Mouse (Mus musculus) hindbrain, embryonic 15.5 days (tissue): ENCODE results near the gene Kansl3. TPM values are rescaled to one million over a fixed set of nuclear protein-coding genes. Genes with fewer than 3 reads are reported as not detected.
A peak's percentile ranks its signal among the peaks of the same experiment; 100 is the strongest.

ENCODE experiments used
- ATAC-seq: fragments of 200-750 bp; cut with Nextera tagmentation; 2 replicates; pipeline ENCODE4 v1.8.0; 2017; ENCODE audit warnings: low read depth, moderate number of reproducible peaks, moderate TSS enrichment; ENCODE audit not compliant: low FRiP score
- H3K27ac ChIP-seq: fragments of 300-500 bp; sonication (generic); replicated peaks from 2 replicates; pipeline ENCODE4 v1.5.1; 2015; ENCODE audit warnings: mild to moderate bottlenecking, inconsistent platforms
- H3K27me3 ChIP-seq: fragments of 300-500 bp; sonication (generic); 2 replicates; pipeline ENCODE4 v1.6.1; 2015; ENCODE audit warnings: control low read depth, inconsistent platforms
- H3K36me3 ChIP-seq: fragments of 300-500 bp; sonication (generic); 2 replicates; pipeline ENCODE4 v1.6.1; 2015; ENCODE audit warnings: control low read depth, inconsistent platforms
- H3K4me1 ChIP-seq: fragments of 300-500 bp; sonication (generic); replicated peaks from 2 replicates; pipeline ENCODE4 v1.6.1; 2015; ENCODE audit warnings: control low read depth, inconsistent platforms
- H3K4me2 ChIP-seq: fragments of 300-500 bp; sonication (generic); 2 replicates; pipeline ENCODE4 v1.6.1; 2015; ENCODE audit warnings: moderate library complexity, mild to moderate bottlenecking, inconsistent platforms
- H3K4me3 ChIP-seq: fragments of 300-500 bp; sonication (generic); 2 replicates; pipeline ENCODE4 v1.5.1; 2015; ENCODE audit warnings: mild to moderate bottlenecking, inconsistent platforms
- H3K9ac ChIP-seq: fragments of 300-500 bp; sonication (generic); 2 replicates; pipeline ENCODE4 v1.6.1; 2015; ENCODE audit warnings: inconsistent platforms
- H3K9me3 ChIP-seq: fragments of 300-500 bp; sonication (generic); 2 replicates; pipeline ENCODE4 v1.6.1; 2016; ENCODE audit warnings: control low read depth, inconsistent platforms
- WGBS: fragments of 180-500 bp; shearing (Covaris S2); methylation state at CpG from one replicate; pipeline ENCODE4 v1.1.7; 2015; 5-methylcytosine and 5-hydroxymethylcytosine counted together
- polyA plus RNA-seq: library from polyadenylated mRNA; unstranded; fragments of >200 nt; fragmentation: Nextera tagmentation; extraction: Ambion mirVana; gene quantifications from 2 replicates; pipeline ENCODE4 v1.2.1, GENCODE M21; 2015

The Kansl3 gene
- 37.9 and 38.9 TPM in 2 replicates for polyA plus RNA-seq

GRCm38 (mm10) chr1:36368969-36369645, at the start of gene Kansl3:
Gene Kansl3, minus strand, starts transcription at chr1:36369181.
- peaks cover 7% of the 10 kb centered on the region for H3K36me3 ChIP-seq
- peak within 1 kb of the TSS; percentile 95 for H3K4me3 ChIP-seq
- ATAC-seq = peak; percentile 84
- no peaks in the 10 kb centered on the region for H3K27me3 ChIP-seq
- H3K9me3 ChIP-seq = no peaks in the 10 kb centered on the region
- 4% methylated on average over 55 of the region's 61 CpGs for WGBS
- peak within 1 kb of the TSS; percentile 70 for H3K4me2 ChIP-seq
- peak within 1 kb of the TSS; percentile 77 for H3K27ac ChIP-seq
- peaks cover 18% of the 10 kb centered on the region for H3K4me1 ChIP-seq
- peak within 1 kb of the TSS; percentile 89 for H3K9ac ChIP-seq

GRCm38 (mm10) chr1:36404531-36404930, 35.5 kb upstream of the Kansl3 start:
- Histone ChIP-seq H3K36me3 (no peaks in the 10 kb centered on the region), H3K9ac (no peak overlapping the region), H3K4me3 (no peak overlapping the region), H3K4me2 (no peak overlapping the region), H3K27me3 (no peaks in the 10 kb centered on the region), H3K4me1 (peaks cover 7% of the 10 kb centered on the region; the same call in 1 of the 2 replicates), H3K27ac (no peak overlapping the region), H3K9me3 (no peaks in the 10 kb centered on the region)
- no peak for ATAC-seq
- WGBS = 88% methylated on average over 6 of the region's 6 CpGs

- H3K27me3 ChIP-seq = no peaks in the 10 kb centered on the region
- H3K9me3 ChIP-seq = no peaks in the 10 kb centered on the region
- no peak overlapping the region for H3K4me2 ChIP-seq
- peak overlapping the region; percentile 62 for H3K27ac ChIP-seq
- no peak overlapping the region for H3K4me3 ChIP-seq
- ATAC-seq = peak; percentile 77; the same call in 1 of the 2 replicates
- 39% methylated on average over 4 of the region's 4 CpGs for WGBS
- no peaks in the 10 kb centered on the region for H3K36me3 ChIP-seq
- peaks cover 7% of the 10 kb centered on the region; the same call in 1 of the 2 replicates for H3K4me1 ChIP-seq
- H3K9ac ChIP-seq = no peak overlapping the region
These were observed 32.5 kb upstream of the Kansl3 start for GRCm38 (mm10) chr1:36401509-36401908.

- Histone ChIP-seq H3K9me3 (no peaks in the 10 kb centered on the region), H3K4me1 (peaks cover 7% of the 10 kb centered on the region; the same call in 1 of the 2 replicates), H3K4me3 (no peak overlapping the region), H3K36me3 (no peaks in the 10 kb centered on the region), H3K4me2 (no peak overlapping the region), H3K27ac (no peak overlapping the region), H3K9ac (no peak overlapping the region), H3K27me3 (no peaks in the 10 kb centered on the region)
- WGBS = 24% methylated on average over 6 of the region's 6 CpGs
- ATAC-seq = no peak
These were observed 28.1 kb upstream of the Kansl3 start for GRCm38 (mm10) chr1:36397041-36397440.

GRCm38 (mm10) chr1:36379582-36379981, 10.6 kb upstream of the Kansl3 start:
- WGBS = 68% methylated on average over 4 of the region's 4 CpGs
- Histone ChIP-seq H3K27me3 (no peaks in the 10 kb centered on the region), H3K36me3 (no peaks in the 10 kb centered on the region), H3K4me2 (no peak overlapping the region), H3K27ac (no peak overlapping the region), H3K4me3 (no peak overlapping the region), H3K4me1 (no peaks in the 10 kb centered on the region), H3K9ac (no peak overlapping the region), H3K9me3 (no peaks in the 10 kb centered on the region)
- no peak for ATAC-seq

- no peak for ATAC-seq
- Histone ChIP-seq H3K36me3 (no peaks in the 10 kb centered on the region), H3K4me2 (no peak overlapping the region), H3K9ac (no peak overlapping the region), H3K27me3 (no peaks in the 10 kb centered on the region), H3K27ac (no peak overlapping the region), H3K9me3 (no peaks in the 10 kb centered on the region), H3K4me3 (no peak overlapping the region), H3K4me1 (no peaks in the 10 kb centered on the region)
- 88% methylated on average over 6 of the region's 6 CpGs for WGBS
These were observed 9.9 kb upstream of the Kansl3 start for GRCm38 (mm10) chr1:36378880-36379279.

- 81% methylated on average over 10 of the region's 10 CpGs for WGBS
- H3K36me3 ChIP-seq = no peaks in the 10 kb centered on the region
- no peaks in the 10 kb centered on the region for H3K9me3 ChIP-seq
- no peak within 1 kb of the TSS for H3K27ac ChIP-seq
- no peak for ATAC-seq
- H3K27me3 ChIP-seq = no peaks in the 10 kb centered on the region
- peaks cover 11% of the 10 kb centered on the region for H3K4me1 ChIP-seq
- H3K4me2 ChIP-seq = no peak within 1 kb of the TSS
- no peak within 1 kb of the TSS for H3K4me3 ChIP-seq
- no peak within 1 kb of the TSS for H3K9ac ChIP-seq
These were observed 3.2 kb upstream of the Kansl3 start, which contains the start of gene Fer1l5 for GRCm38 (mm10) chr1:36371934-36372845. Gene Fer1l5, plus strand, starts transcription at chr1:36372291.

GRCm38 (mm10) chr1:36370918-36371317, 1.9 kb upstream of the Kansl3 start:
- ATAC-seq = no peak
- Histone ChIP-seq H3K4me2 (no peak overlapping the region), H3K4me1 (peaks cover 18% of the 10 kb centered on the region), H3K27ac (no peak overlapping the region), H3K4me3 (no peak overlapping the region), H3K27me3 (no peaks in the 10 kb centered on the region), H3K9ac (no peak overlapping the region), H3K9me3 (no peaks in the 10 kb centered on the region), H3K36me3 (no peaks in the 10 kb centered on the region)
- 84% methylated on average over 6 of the region's 6 CpGs for WGBS

GRCm38 (mm10) chr1:36368112-36368968, 641 bp downstream of the Kansl3 start:
- H3K4me1 ChIP-seq = peaks cover 18% of the 10 kb centered on the region
- peaks cover 14% of the 10 kb centered on the region for H3K36me3 ChIP-seq
- H3K4me3 ChIP-seq = peak overlapping the region; percentile 95
- H3K9ac ChIP-seq = peak overlapping the region; percentile 89
- H3K9me3 ChIP-seq = no peaks in the 10 kb centered on the region
- peak overlapping the region; percentile 70 for H3K4me2 ChIP-seq
- 5% methylated on average over 42 of the region's 55 CpGs for WGBS
- H3K27me3 ChIP-seq = no peaks in the 10 kb centered on the region
- ATAC-seq = peak; percentile 82
- peak overlapping the region; percentile 77 for H3K27ac ChIP-seq

- peak overlapping the region; percentile 89; the same call in 1 of the 2 replicates for H3K9ac ChIP-seq
- ATAC-seq = no peak; the same call in 1 of the 2 replicates
- WGBS = 57% methylated on average over 12 of the region's 12 CpGs
These were observed 1.3 kb downstream of the Kansl3 start for GRCm38 (mm10) chr1:36367698-36368097.

GRCm38 (mm10) chr1:36356955-36357695, 11.9 kb downstream of the Kansl3 start:
- Histone ChIP-seq H3K27me3 (no peaks in the 10 kb centered on the region), H3K9ac (no peak overlapping the region), H3K36me3 (peaks cover 56% of the 10 kb centered on the region), H3K9me3 (no peaks in the 10 kb centered on the region), H3K4me1 (no peaks in the 10 kb centered on the region), H3K27ac (no peak overlapping the region), H3K4me3 (no peak overlapping the region), H3K4me2 (no peak overlapping the region)
- no peak for ATAC-seq
- 97% methylated on average over 5 of the region's 5 CpGs for WGBS

More at GRCm38 (mm10) chr1:36367698-36368097, 1.3 kb downstream of the Kansl3 start:
- Histone ChIP-seq H3K36me3 (peaks cover 14% of the 10 kb centered on the region), H3K4me1 (peaks cover 18% of the 10 kb centered on the region), H3K9me3 (no peaks in the 10 kb centered on the region), H3K27me3 (no peaks in the 10 kb centered on the region), H3K27ac (no peak overlapping the region), H3K4me2 (peak overlapping the region; percentile 70), H3K4me3 (peak overlapping the region; percentile 95)
